Mouse (Mus musculus): ENCODE results near the gene Micu2.

GRCm38 (mm10) chr14:57980776-57981175, 18.3 kb downstream of the Micu2 start:
- no peak for TF ChIP-seq CTCF (IDR thresholded peaks at IDR 0.05; ENCODE audit: low read depth)
- TF ChIP-seq EP300 (IDR thresholded peaks at IDR 0.05; ENCODE audit: low read depth): no peak

All from liver, embryonic 14.5 days (tissue).